Mouse (Mus musculus) midbrain, embryonic 16.5 days (tissue): Measurements from ENCODE around the gene Fer1l5. TPM values are rescaled to one million over a fixed set of nuclear protein-coding genes. Genes with fewer than 3 reads are reported as not detected.
A peak's percentile ranks its signal among the peaks of the same experiment; 100 is the strongest.

Experiments
- ATAC-seq: fragments of 200-750 bp; cut with Nextera tagmentation; 2 replicates; pipeline ENCODE4 v1.8.0; 2017; ENCODE audit warnings: moderate TSS enrichment
- H3K27ac ChIP-seq: fragments of 300-500 bp; sonication (generic); 2 replicates; pipeline ENCODE4 v1.5.1; 2014; ENCODE audit warnings: mild to moderate bottlenecking, low read length, mixed read lengths
- H3K27me3 ChIP-seq: fragments of 300-500 bp; sonication (generic); 2 replicates; pipeline ENCODE4 v1.6.1; 2014; ENCODE audit warnings: low read depth, low read length, mixed read lengths; ENCODE audit not compliant: control insufficient read depth, insufficient read depth
- H3K36me3 ChIP-seq: fragments of 300-500 bp; sonication (generic); 2 replicates; pipeline ENCODE4 v1.6.1; 2014; ENCODE audit warnings: mild to moderate bottlenecking, low read length, moderate library complexity, mixed read lengths; ENCODE audit not compliant: control insufficient read depth, insufficient read depth
- H3K4me1 ChIP-seq: fragments of 300-500 bp; sonication (generic); 2 replicates; pipeline ENCODE4 v1.6.1; 2014; ENCODE audit warnings: mild to moderate bottlenecking, low read length, mixed read lengths; ENCODE audit not compliant: control insufficient read depth, insufficient read depth
- H3K4me2 ChIP-seq: fragments of 300-500 bp; sonication (generic); 2 replicates; pipeline ENCODE4 v1.6.1; 2014; ENCODE audit warnings: mild to moderate bottlenecking, low read length, mixed read lengths
- H3K4me3 ChIP-seq: fragments of 300-500 bp; sonication (generic); 2 replicates; pipeline ENCODE4 v1.5.1; 2014; ENCODE audit warnings: low read depth, mild to moderate bottlenecking, low read length, moderate library complexity, mixed read lengths
- H3K9ac ChIP-seq: fragments of 300-500 bp; sonication (generic); 2 replicates; pipeline ENCODE4 v1.6.1; 2014; ENCODE audit warnings: low read depth, low read length, mixed read lengths
- H3K9me3 ChIP-seq: fragments of 300-500 bp; sonication (generic); replicated peaks from 2 replicates; pipeline ENCODE4 v1.6.1; 2014; ENCODE audit warnings: mild to moderate bottlenecking, low read length, mixed read lengths; ENCODE audit not compliant: control insufficient read depth, poor library complexity, severe bottlenecking
- WGBS: fragments of 180-500 bp; shearing (Covaris S2); extraction: QIAGEN DNeasy Blood & Tissue Kit; methylation state at CpG from one replicate; pipeline ENCODE4 v1.1.7; 2014; 5-methylcytosine and 5-hydroxymethylcytosine counted together
- polyA plus RNA-seq: library from polyadenylated mRNA; unstranded; fragments of >200 nt; fragmentation: Nextera tagmentation; extraction: Ambion mirVana; gene quantifications from 2 replicates; pipeline ENCODE4 v1.2.1, GENCODE M21; 2015

The Fer1l5 gene
- polyA plus RNA-seq, 1 experiment from 2014 or later = 2.9 TPM

DNA sequence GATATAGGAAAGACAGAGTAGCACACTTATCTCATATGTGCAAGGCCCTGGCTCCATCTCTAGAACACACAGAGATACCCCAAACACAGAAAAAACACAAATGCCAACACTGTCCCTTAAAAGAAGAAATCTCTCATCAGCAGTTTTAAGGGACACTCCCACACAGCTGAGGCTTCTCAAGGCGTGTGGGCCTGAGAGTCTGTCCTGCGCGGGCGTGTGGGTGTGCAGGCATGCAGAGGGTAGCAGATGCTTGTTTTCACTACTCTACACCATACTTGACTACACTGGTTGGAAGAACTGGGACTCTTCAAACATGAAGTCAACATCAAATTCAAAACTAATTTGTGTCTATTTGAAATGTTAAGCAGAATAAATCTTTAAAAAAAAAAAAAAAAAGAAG is 19.7 kb upstream of the Fer1l5 start:
- 98% methylated on average over 4 of the region's 4 CpGs for WGBS
- ATAC-seq = no peak
- H3K4me3 ChIP-seq = no peak overlapping the region
- no peak overlapping the region for H3K4me2 ChIP-seq
- no peaks in the 10 kb centered on the region for H3K4me1 ChIP-seq
- no peak overlapping the region for H3K9ac ChIP-seq
- peaks cover 64% of the 10 kb centered on the region for H3K36me3 ChIP-seq
- no peaks in the 10 kb centered on the region for H3K9me3 ChIP-seq
- H3K27me3 ChIP-seq = no peaks in the 10 kb centered on the region
- H3K27ac ChIP-seq = no peak overlapping the region

DNA sequence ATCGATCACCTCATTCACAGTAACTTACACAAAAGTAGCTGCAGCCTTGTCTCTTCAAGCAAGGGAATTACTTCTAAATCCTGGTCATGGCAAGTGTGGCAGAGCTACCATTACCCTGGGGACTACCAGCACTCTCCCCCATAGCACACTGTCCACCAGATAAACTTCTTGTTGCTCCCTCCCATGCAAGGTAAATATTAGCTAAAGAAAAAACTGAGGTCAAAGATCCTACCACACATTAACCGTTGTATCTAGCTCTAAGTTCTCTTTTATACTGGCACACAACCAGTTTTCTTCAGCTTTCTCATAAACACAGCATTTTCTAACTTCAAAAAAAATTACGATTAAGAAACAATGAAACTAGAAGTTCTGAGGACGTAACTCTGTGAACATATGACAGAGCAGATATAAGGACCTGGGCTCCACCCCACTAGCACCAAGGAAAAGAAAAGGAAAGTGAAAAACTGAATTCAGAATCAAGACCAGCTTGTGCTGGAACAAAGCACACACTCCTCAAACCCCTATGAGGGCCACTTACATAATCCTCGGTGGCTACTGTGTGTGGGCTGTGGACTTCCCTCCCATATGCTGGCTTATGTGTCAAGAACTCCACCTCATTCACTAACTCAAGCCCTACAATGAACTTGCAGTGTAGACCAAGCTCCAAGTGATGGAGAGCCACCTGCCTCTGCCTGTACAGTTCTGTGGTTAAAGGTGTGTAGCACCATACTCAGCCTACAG is 15.0 kb upstream of the Fer1l5 start:
- H3K9ac ChIP-seq = no peak overlapping the region
- peaks cover 44% of the 10 kb centered on the region for H3K36me3 ChIP-seq

DNA sequence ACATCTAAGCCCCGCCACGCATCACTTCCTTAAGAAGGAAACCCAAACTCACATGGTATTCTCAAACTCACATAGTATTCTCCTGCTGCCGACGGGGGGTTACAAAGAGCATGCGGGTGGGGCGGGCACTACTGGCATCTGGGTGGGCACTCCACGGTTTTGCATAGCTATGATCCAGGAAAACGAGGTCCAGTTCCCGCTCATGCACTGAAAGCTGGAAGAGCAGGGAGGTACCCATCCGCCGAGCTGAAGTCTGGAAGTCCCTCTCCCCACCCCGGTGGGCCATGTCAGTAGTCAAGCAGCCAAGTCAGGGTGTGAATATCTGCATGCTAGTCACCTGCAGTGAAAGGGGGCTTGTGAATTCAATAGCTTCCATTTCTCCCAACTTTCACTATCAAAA is 4.4 kb upstream of the Fer1l5 start:
- H3K4me3 ChIP-seq = peak overlapping the region; percentile 89
- H3K9ac ChIP-seq = peak overlapping the region; percentile 40
- H3K36me3 ChIP-seq = 0 out of 2 replicates have a peak, but pooled peaks cover 4% of the 10 kb centered on the region
- peaks cover 10% of the 10 kb centered on the region for H3K4me1 ChIP-seq
- no peak for ATAC-seq
- H3K4me2 ChIP-seq = peak overlapping the region; percentile 75
- H3K9me3 ChIP-seq = no peaks in the 10 kb centered on the region
- WGBS = 51% methylated on average over 12 of the region's 12 CpGs
- H3K27me3 ChIP-seq = no peaks in the 10 kb centered on the region
- no peak overlapping the region for H3K27ac ChIP-seq

More for the DNA sequence above, 15.0 kb upstream of the Fer1l5 start:
- H3K27ac ChIP-seq = no peak overlapping the region
- H3K9me3 ChIP-seq = no peaks in the 10 kb centered on the region
- no peaks in the 10 kb centered on the region for H3K4me1 ChIP-seq
- no peaks in the 10 kb centered on the region for H3K27me3 ChIP-seq
- no peak overlapping the region for H3K4me2 ChIP-seq
- ATAC-seq = no peak
- WGBS = 94% methylated on average over 5 of the region's 5 CpGs
- no peak overlapping the region for H3K4me3 ChIP-seq

DNA sequence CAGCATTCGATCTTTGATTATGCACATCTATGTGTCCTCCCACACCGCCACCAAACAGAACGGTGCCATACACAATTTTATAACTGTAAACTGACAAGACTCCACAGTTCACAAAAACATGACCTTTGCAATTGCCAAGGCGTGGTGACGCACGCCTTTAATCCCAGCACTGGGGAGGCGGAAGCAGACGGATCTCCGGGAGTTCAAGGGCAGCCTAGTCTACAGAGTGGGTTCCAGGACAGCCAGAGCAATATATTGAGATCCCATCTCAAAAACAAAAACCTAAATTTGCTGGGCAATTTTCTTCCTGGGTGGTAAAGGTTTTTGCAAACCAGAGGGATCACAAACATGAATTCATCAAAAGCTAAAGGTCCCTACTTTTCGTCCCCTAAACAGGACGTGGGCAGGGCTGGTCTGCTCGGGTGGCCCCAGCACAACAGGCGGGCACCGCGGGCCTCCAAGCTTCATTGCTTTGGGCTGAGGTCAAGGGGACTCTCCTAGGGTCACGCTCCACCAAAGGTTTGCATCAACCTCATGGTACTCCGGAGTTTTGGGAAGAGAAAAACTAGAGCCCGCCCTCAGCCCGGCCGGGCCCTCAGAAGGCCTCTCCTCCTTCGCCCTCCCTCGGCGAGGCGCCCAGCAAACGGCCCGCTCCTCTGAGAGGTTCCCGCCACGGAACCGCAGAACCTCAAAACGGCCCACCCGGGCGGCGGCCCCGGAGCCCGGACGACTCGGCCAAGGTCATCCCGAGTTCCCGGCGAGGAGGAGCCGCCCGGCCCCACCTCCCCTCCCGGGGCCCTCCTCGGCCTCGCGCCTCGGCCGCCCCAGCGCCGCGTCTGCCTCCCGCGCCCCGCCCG is 3.8 kb upstream of the Fer1l5 start:
- Histone ChIP-seq H3K4me3 (peak overlapping the region; percentile 89), H3K4me2 (peak overlapping the region; percentile 75), H3K27ac (peak overlapping the region; percentile 73), H3K4me1 (peaks cover 10% of the 10 kb centered on the region), H3K36me3 (0 out of 2 replicates have a peak, but pooled peaks cover 4% of the 10 kb centered on the region), H3K9me3 (no peaks in the 10 kb centered on the region), H3K27me3 (no peaks in the 10 kb centered on the region), H3K9ac (peak overlapping the region; percentile 92)
- peak; percentile 79 for ATAC-seq
- WGBS = 5% methylated on average over 51 of the region's 55 CpGs

DNA sequence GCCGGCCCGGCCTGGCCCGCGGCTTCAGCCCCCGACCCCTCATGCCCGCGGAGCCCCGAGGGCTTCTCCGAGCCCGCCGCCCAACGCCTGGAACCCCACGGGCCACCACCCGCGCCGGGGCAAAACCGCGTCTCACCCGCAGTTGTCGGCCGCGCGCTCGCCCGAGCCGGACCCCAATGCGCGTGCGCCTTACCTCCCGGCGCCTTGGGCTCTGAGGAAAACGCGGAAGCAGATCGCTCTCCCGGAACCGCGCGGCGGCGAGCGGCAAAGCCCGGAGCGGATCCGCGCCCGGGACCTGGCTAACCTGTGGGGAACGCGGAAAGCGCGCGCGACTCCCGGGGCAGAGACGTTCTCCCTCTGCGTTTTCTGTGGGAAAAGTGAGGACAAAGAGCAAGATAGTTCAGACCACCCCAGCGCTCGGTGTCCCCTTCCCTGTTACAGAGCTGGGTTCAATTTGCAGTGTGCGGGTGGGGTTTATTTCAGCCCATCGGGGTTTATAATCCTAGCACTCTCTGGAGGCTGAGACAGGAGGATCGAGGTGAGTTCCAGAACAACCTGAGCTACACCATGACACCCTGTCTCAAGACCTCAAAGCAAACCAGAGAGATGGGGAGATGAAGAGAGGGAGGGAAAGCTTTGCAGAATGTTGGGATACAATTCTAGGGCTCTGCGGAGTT is 3.0 kb upstream of the Fer1l5 start, which contains the start of gene Kansl3:
TSS of gene Kansl3 (minus strand) at position 213 of the 677 bp plus-strand sequence.
- Histone ChIP-seq H3K4me2 (peak within 1 kb of the TSS; percentile 75), H3K4me1 (peaks cover 10% of the 10 kb centered on the region), H3K27me3 (no peaks in the 10 kb centered on the region), H3K36me3 (0 out of 2 replicates have a peak, but pooled peaks cover 4% of the 10 kb centered on the region), H3K4me3 (peak within 1 kb of the TSS; percentile 89), H3K27ac (peak within 1 kb of the TSS; percentile 73), H3K9me3 (no peaks in the 10 kb centered on the region), H3K9ac (peak within 1 kb of the TSS; percentile 92)
- 3% methylated on average over 60 of the region's 61 CpGs for WGBS
- ATAC-seq = peak; percentile 83

DNA sequence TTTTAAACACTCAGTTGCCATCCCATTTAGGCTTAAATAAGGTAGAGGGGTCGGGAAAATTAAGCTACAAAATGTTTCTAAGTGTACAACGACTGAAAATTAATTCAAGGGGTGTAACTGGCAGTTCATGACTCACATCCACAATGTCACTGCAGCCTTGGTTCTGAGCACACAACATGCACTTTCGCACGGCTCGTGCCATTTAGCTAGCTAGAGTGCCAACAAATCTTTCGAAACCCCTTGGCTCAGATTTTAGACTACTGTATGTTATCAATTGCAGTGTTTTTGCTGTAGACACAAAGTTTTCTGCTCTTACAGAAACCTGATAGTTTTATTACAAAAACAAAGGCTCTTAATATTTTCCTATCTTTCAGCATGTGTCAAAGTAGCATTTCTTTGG is 1.2 kb upstream of the Fer1l5 start:
- Histone ChIP-seq H3K36me3 (no peaks in the 10 kb centered on the region), H3K27me3 (no peaks in the 10 kb centered on the region), H3K9me3 (no peaks in the 10 kb centered on the region), H3K9ac (no peak overlapping the region), H3K4me1 (peaks cover 10% of the 10 kb centered on the region), H3K4me3 (no peak overlapping the region), H3K4me2 (no peak overlapping the region), H3K27ac (no peak overlapping the region)
- ATAC-seq = no peak
- whole genome bisulfite sequencing = 82% methylated on average over 6 of the region's 6 CpGs

DNA sequence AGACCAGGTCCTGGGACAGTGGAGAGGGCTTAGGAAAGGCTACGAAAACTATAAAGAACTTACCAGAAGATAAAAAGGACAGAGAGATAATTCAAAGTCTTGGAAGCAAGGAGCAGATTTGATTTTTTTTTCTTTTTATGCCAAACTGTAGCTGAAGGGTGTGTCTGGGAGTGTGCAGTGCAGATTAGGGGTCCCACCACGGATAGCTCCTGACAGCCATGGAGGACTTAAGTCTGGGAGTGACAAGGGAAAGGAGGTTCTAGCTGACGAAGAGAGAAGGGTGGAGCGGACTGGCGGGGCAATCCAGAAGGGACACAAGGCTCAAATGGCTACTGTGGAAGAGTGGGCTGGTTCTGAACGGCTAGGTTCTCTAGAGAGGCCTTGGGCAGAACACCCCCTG is 6.8 kb downstream of the Fer1l5 start:
- Histone ChIP-seq H3K4me2 (no peak overlapping the region), H3K4me1 (no peaks in the 10 kb centered on the region), H3K27ac (no peak overlapping the region), H3K27me3 (no peaks in the 10 kb centered on the region), H3K4me3 (no peak overlapping the region), H3K9me3 (no peaks in the 10 kb centered on the region), H3K9ac (no peak overlapping the region), H3K36me3 (no peaks in the 10 kb centered on the region)
- ATAC-seq = no peak
- WGBS = 75% methylated on average over 6 of the region's 6 CpGs

DNA sequence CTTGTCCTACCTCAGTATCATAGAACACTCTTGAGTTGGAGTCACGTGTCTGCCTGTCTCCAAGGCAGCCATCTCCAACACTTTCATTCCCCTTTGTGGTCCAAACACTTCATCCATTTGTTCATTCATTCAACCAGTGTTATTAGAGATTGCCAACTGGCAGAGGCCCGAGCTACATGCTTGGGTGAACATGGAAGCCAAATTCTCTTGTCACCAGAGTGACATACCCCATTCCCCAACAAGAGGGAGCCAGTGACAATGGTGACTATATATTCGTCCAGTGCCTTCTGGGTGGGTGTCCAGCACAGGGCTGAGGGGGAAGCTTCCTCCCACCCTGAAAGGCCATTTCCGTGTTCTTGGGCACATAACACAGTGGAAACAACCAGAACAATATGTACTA is 7.5 kb downstream of the Fer1l5 start:
- Histone ChIP-seq H3K9me3 (no peaks in the 10 kb centered on the region), H3K4me2 (no peak overlapping the region), H3K9ac (no peak overlapping the region), H3K4me3 (no peak overlapping the region), H3K4me1 (no peaks in the 10 kb centered on the region), H3K27ac (no peak overlapping the region), H3K27me3 (no peaks in the 10 kb centered on the region), H3K36me3 (no peaks in the 10 kb centered on the region)
- ATAC-seq = no peak
- WGBS = 71% methylated on average over 4 of the region's 4 CpGs
